Mouse (Mus musculus): Measurements from ENCODE around the gene Gm13290. TPM values are rescaled to one million over a fixed set of nuclear protein-coding genes. Genes with fewer than 3 reads are reported as not detected.
"Not testable (repeated sequence)": the region's sequence is repeated elsewhere in the genome, so short reads cannot be mapped to it uniquely, and the experiment has no call there.

Gene Gm13290
- polyA plus RNA-seq, 1 experiment from 2014 or later: 0.59 TPM

GRCm38 (mm10) chr4:88793936-88794675, 20.5 kb downstream of the Gm13290 start, which contains the start of gene Gm13275:
TSS of gene Gm13275 (plus strand) at chr4:88794487.
- not testable (repeated sequence) for H3K36me3 ChIP-seq (ENCODE audit: control insufficient read depth, insufficient read depth, low read length); H3K4me3 ChIP-seq (replicated peaks; ENCODE audit: low read length); ATAC-seq (ENCODE audit: insufficient read depth, low FRiP score); H3K27me3 ChIP-seq (ENCODE audit: control insufficient read depth, insufficient read depth, low read length); H3K9me3 ChIP-seq (replicated peaks; ENCODE audit: control insufficient read depth, low read length); H3K27ac ChIP-seq (ENCODE audit: low read length); H3K9ac ChIP-seq (ENCODE audit: low read length); H3K4me2 ChIP-seq (ENCODE audit: low read depth, low read length); H3K4me1 ChIP-seq (ENCODE audit: control insufficient read depth, insufficient read depth, low read length)
- 2% methylated on average over 9 of the region's 52 CpGs for WGBS

- not testable (repeated sequence) for H3K36me3 ChIP-seq (ENCODE audit: control insufficient read depth, insufficient read depth, low read length); H3K4me3 ChIP-seq (replicated peaks; ENCODE audit: low read length); H3K27me3 ChIP-seq (ENCODE audit: control insufficient read depth, insufficient read depth, low read length); ATAC-seq (ENCODE audit: insufficient read depth, low FRiP score); H3K4me2 ChIP-seq (ENCODE audit: low read depth, low read length); H3K27ac ChIP-seq (ENCODE audit: low read length); H3K4me1 ChIP-seq (ENCODE audit: control insufficient read depth, insufficient read depth, low read length); H3K9me3 ChIP-seq (replicated peaks; ENCODE audit: control insufficient read depth, low read length); H3K9ac ChIP-seq (ENCODE audit: low read length)
- no CpG with 5 or more reads among the region's 28 CpGs for WGBS
These were observed 23.5 kb downstream of the Gm13290 start, which contains the start of gene Gm13279 for GRCm38 (mm10) chr4:88797097-88797496. TSS of gene Gm13279 (plus strand) at chr4:88797397.

- H3K4me3 ChIP-seq (replicated peaks; ENCODE audit: low read length); H3K4me1 ChIP-seq (ENCODE audit: control insufficient read depth, insufficient read depth, low read length); H3K4me2 ChIP-seq (ENCODE audit: low read depth, low read length); H3K9ac ChIP-seq (ENCODE audit: low read length); H3K27me3 ChIP-seq (ENCODE audit: control insufficient read depth, insufficient read depth, low read length); ATAC-seq (ENCODE audit: insufficient read depth, low FRiP score); H3K27ac ChIP-seq (ENCODE audit: low read length); H3K9me3 ChIP-seq (replicated peaks; ENCODE audit: control insufficient read depth, low read length); H3K36me3 ChIP-seq (ENCODE audit: control insufficient read depth, insufficient read depth, low read length): not testable (repeated sequence)
- 13% methylated on average over 4 of the region's 7 CpGs for WGBS
These were observed 25.7 kb downstream of the Gm13290 start, which contains the start of gene Gm13285 for GRCm38 (mm10) chr4:88799365-88799764. TSS of gene Gm13285 (plus strand) at chr4:88799665.

GRCm38 (mm10) chr4:88802954-88803353, 29.3 kb downstream of the Gm13290 start, which contains the start of gene Gm13287:
TSS of gene Gm13287 (plus strand) at chr4:88803254.
- H3K4me2 ChIP-seq (ENCODE audit: low read depth, low read length); H3K9me3 ChIP-seq (replicated peaks; ENCODE audit: control insufficient read depth, low read length); ATAC-seq (ENCODE audit: insufficient read depth, low FRiP score); H3K9ac ChIP-seq (ENCODE audit: low read length); H3K27ac ChIP-seq (ENCODE audit: low read length); H3K27me3 ChIP-seq (ENCODE audit: control insufficient read depth, insufficient read depth, low read length); H3K4me1 ChIP-seq (ENCODE audit: control insufficient read depth, insufficient read depth, low read length); H3K36me3 ChIP-seq (ENCODE audit: control insufficient read depth, insufficient read depth, low read length); H3K4me3 ChIP-seq (replicated peaks; ENCODE audit: low read length): not testable (repeated sequence)
- no CpG with 5 or more reads among the region's 29 CpGs for WGBS

GRCm38 (mm10) chr4:88805231-88805630, 31.6 kb downstream of the Gm13290 start, which contains the start of gene Gm13288:
TSS of gene Gm13288 (plus strand) at chr4:88805531.
- H3K4me2 ChIP-seq (ENCODE audit: low read depth, low read length); H3K9me3 ChIP-seq (replicated peaks; ENCODE audit: control insufficient read depth, low read length); ATAC-seq (ENCODE audit: insufficient read depth, low FRiP score); H3K36me3 ChIP-seq (ENCODE audit: control insufficient read depth, insufficient read depth, low read length); H3K9ac ChIP-seq (ENCODE audit: low read length); H3K27ac ChIP-seq (ENCODE audit: low read length); H3K4me1 ChIP-seq (ENCODE audit: control insufficient read depth, insufficient read depth, low read length); H3K27me3 ChIP-seq (ENCODE audit: control insufficient read depth, insufficient read depth, low read length): not testable (repeated sequence)
- peak within 1 kb of the TSS; percentile 23; the same call in 1 of the 2 replicates for H3K4me3 ChIP-seq (replicated peaks; ENCODE audit: low read length)
- no CpG with 5 or more reads among the region's 8 CpGs for WGBS

- H3K9me3 ChIP-seq (replicated peaks; ENCODE audit: control insufficient read depth, low read length); H3K4me2 ChIP-seq (ENCODE audit: low read depth, low read length); ATAC-seq (ENCODE audit: insufficient read depth, low FRiP score); H3K9ac ChIP-seq (ENCODE audit: low read length); H3K27me3 ChIP-seq (ENCODE audit: control insufficient read depth, insufficient read depth, low read length); H3K36me3 ChIP-seq (ENCODE audit: control insufficient read depth, insufficient read depth, low read length); H3K4me1 ChIP-seq (ENCODE audit: control insufficient read depth, insufficient read depth, low read length); H3K27ac ChIP-seq (ENCODE audit: low read length): not testable (repeated sequence)
- H3K4me3 ChIP-seq (replicated peaks; ENCODE audit: low read length): peak overlapping the region; percentile 23; the same call in 1 of the 2 replicates
- 0% methylated on average over 13 of the region's 34 CpGs for WGBS
These were observed 32.1 kb downstream of the Gm13290 start for GRCm38 (mm10) chr4:88805761-88806160.

- H3K4me1 ChIP-seq (ENCODE audit: control insufficient read depth, insufficient read depth, low read length): no peaks in the 10 kb centered on the region
- H3K36me3 ChIP-seq (ENCODE audit: control insufficient read depth, insufficient read depth, low read length): no peaks in the 10 kb centered on the region
- H3K27me3 ChIP-seq (ENCODE audit: control insufficient read depth, insufficient read depth, low read length): no peaks in the 10 kb centered on the region
- WGBS: 46% methylated on average over 3 of the region's 3 CpGs
- no peak within 1 kb of the TSS for H3K4me2 ChIP-seq (ENCODE audit: low read depth, low read length)
- no peak within 1 kb of the TSS for H3K4me3 ChIP-seq (replicated peaks; ENCODE audit: low read length)
- ATAC-seq (ENCODE audit: insufficient read depth, low FRiP score): no peak
- no peaks in the 10 kb centered on the region for H3K9me3 ChIP-seq (replicated peaks; ENCODE audit: control insufficient read depth, low read length)
- no peak within 1 kb of the TSS for H3K9ac ChIP-seq (ENCODE audit: low read length)
- no peak within 1 kb of the TSS for H3K27ac ChIP-seq (ENCODE audit: low read length)
These were observed 42.3 kb downstream of the Gm13290 start, which contains the start of gene Ifna7 for GRCm38 (mm10) chr4:88815928-88816327. TSS of gene Ifna7 (plus strand) at chr4:88816228.

GRCm38 (mm10) chr4:88819659-88820058, 46.0 kb downstream of the Gm13290 start, which contains the start of gene Ifna11:
TSS of gene Ifna11 (plus strand) at chr4:88819959.
- Histone ChIP-seq H3K36me3 (ENCODE audit: control insufficient read depth, insufficient read depth, low read length) (no peaks in the 10 kb centered on the region), H3K4me3 (replicated peaks; ENCODE audit: low read length) (no peak within 1 kb of the TSS), H3K9me3 (replicated peaks; ENCODE audit: control insufficient read depth, low read length) (no peaks in the 10 kb centered on the region), H3K27ac (ENCODE audit: low read length) (no peak within 1 kb of the TSS), H3K4me1 (ENCODE audit: control insufficient read depth, insufficient read depth, low read length) (no peaks in the 10 kb centered on the region), H3K4me2 (ENCODE audit: low read depth, low read length) (no peak within 1 kb of the TSS), H3K9ac (ENCODE audit: low read length) (no peak within 1 kb of the TSS), H3K27me3 (ENCODE audit: control insufficient read depth, insufficient read depth, low read length) (no peaks in the 10 kb centered on the region)
- ATAC-seq (ENCODE audit: insufficient read depth, low FRiP score): no peak
- 74% methylated on average over 1 of the region's 1 CpGs for WGBS

GRCm38 (mm10) chr4:88822995-88823394, 49.4 kb downstream of the Gm13290 start:
- no peaks in the 10 kb centered on the region for H3K36me3 ChIP-seq (ENCODE audit: control insufficient read depth, insufficient read depth, low read length)
- H3K9ac ChIP-seq (ENCODE audit: low read length): no peak overlapping the region
- ATAC-seq (ENCODE audit: insufficient read depth, low FRiP score): no peak
- WGBS: 20% methylated on average over 4 of the region's 4 CpGs
- H3K4me1 ChIP-seq (ENCODE audit: control insufficient read depth, insufficient read depth, low read length): no peaks in the 10 kb centered on the region
- no peak overlapping the region for H3K27ac ChIP-seq (ENCODE audit: low read length)
- H3K4me3 ChIP-seq (replicated peaks; ENCODE audit: low read length): no peak overlapping the region
- no peaks in the 10 kb centered on the region for H3K27me3 ChIP-seq (ENCODE audit: control insufficient read depth, insufficient read depth, low read length)
- no peak overlapping the region for H3K4me2 ChIP-seq (ENCODE audit: low read depth, low read length)
- no peaks in the 10 kb centered on the region for H3K9me3 ChIP-seq (replicated peaks; ENCODE audit: control insufficient read depth, low read length)
